Mouse (Mus musculus): ENCODE data around the gene Fsd1l.

GRCm38 (mm10) chr4:53600462-53600861 lies 30.8 kb upstream of the Fsd1l start:
- TF ChIP-seq CTCF (IDR thresholded peaks at IDR 0.05; ENCODE audit: insufficient read depth, low read length) (peak; percentile 39), POLR2A (IDR thresholded peaks at IDR 0.05; ENCODE audit: borderline replicate concordance, extremely low read depth, low read depth, low read length) (no peak)

All from lung, adult 2 months (tissue).